Mouse (Mus musculus) urinary bladder, postnatal 14 days (tissue): ENCODE results near the gene Exoc4.

Experiments
- DNase-seq: peaks from one replicate; pipeline ENCODE4 v3.0.0; 2021; ENCODE audit warnings: low spot score

Exoc4 gene

DNA sequence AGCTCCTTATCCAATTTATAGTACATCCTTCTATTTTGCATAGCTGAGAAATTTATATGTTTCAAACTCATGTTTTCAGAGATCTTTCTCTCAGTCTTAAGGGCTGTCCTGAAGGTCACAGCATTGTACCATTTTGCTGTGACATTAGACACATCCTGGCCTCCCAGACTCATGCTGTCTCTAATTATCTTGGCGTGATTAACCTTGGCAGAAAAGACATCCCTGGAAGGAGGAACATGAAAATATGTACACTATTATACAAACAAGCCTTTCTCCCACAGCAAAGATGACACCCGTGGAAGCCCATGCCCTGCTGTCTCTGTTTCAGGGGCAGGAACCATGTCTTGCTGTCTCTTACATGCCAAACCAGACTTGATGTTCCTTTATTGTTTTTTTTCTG, 59.8 kb downstream of the Exoc4 start:
- DNase-seq, result no peak

DNA sequence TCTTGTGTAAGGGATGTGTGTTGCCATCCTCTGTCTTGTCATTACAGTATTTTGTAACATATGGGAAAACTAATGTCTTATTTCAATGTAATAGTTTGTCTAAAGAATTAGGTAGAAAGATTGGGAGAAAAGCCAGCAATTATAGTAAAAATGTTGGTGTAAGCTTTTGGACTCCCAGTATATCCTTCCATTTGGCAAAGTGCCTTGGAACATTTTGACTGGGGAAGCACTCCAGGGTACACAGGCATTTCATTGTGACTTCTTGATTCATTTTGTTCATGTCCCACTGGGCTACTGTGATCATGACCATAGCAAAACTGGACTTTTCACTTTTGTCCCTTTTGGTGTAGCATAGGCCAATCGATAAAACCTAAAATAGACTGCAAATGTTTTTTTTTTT, 61.6 kb downstream of the Exoc4 start:
- no peak for DNase-seq

DNA sequence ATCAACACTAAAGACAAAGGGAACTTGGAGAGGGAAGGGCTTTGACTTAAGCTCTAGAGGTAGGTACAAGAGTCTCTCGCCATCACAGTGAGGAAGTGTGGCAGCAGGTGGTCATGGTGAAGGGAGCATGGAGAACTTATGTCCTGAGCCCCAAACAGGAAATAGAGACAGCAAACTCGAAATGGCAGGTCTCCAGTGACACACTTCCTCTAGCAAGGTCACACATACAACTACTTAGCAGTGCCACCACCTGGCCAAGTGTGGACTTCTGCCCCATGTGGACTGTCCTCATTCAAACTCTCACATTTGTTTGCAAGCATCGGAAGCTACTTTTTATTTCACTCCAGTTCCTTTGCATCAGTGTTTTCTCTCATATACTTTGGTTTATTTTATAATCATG, 74.0 kb downstream of the Exoc4 start:
- no peak for DNase-seq

DNA sequence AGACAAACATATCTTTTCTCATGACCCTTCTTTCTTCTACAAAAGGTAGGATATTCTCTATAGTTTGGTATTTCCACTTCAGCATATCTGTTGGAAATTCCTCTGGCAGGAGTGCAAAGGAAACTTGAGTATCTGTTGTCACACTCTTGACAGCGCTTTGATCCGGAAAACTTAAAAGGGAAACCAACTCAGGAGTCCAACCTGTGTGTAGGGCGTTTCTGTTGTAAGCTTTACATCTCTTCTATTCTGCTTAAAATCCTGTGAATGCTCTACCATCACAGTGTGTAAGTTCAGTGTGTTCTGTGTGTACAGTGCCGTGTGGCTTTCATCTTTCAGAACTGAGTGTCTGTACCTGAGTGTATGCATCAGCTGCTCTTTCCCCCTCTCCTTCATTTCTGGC, 74.5 kb downstream of the Exoc4 start:
- DNase-seq, result no peak

DNA sequence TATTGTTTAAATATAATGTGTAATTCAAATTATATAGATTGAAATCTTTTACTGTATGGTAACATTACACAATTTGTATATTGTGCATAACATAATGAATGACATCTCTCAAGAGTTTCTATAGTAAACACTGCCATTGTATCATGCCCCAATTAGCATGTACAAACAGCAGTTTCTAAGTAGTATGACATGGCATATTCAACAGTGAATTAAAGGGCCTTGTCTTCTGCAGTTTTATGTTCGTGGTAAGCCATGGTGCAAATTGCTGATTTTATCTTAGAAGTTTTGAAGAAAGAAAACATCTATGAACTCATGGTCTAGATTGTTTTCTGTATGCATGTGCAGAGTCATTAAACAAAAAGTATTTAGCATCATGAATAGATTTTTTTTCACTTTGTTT, 79.4 kb downstream of the Exoc4 start:
- no peak for DNase-seq

DNA sequence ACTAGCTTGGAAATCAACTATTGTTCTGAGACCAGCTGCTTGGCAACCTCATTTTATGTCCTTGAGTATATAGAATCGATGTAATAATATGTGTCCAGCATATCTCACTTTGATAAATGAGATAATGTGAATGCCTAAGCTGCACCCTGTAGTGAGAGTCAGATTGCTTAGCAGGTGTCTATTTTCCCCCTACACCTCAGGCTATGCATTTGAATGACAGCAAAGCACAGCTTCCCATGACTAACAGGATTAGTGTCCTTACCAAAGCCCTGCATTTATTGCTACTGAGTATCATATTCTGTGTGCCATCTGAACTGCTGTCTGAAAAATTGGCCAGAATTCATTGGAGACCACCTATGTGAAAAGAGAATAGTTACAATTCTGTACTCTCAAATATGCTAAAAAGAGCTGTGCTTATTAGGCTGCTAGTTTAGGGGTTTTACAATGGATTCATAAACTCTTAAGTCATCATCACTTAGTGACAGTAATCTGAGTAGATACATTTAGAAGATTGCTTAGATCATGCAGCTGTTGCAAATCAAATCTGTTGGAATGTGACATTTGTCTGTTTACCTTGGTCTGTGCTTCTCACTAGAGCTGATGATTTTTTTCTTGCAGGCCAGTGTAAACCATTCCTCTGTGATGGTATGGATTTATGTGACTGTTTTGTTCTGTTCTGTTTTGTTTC, 98.3 kb downstream of the Exoc4 start:
- DNase-seq, result no peak

DNA sequence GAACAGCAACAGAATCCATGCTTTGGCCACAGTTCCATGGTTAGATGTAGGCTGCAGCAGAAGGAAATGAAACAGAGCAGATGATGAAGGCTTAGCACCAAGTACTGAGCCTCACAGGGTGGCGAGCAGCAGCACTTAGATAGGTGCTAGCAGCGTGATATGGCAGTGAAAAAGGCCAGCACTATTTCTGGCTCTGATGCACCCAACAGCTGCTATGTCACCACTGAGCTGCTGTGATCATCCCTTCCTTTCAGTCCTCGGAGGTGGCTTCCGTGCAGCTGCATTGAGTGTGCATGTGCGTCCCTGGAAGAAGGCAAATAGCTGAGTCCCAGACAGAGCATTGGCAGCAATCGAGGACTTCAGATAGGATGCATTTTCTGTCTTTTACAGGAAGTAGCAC, 112.7 kb downstream of the Exoc4 start:
- DNase-seq, result no peak

DNA sequence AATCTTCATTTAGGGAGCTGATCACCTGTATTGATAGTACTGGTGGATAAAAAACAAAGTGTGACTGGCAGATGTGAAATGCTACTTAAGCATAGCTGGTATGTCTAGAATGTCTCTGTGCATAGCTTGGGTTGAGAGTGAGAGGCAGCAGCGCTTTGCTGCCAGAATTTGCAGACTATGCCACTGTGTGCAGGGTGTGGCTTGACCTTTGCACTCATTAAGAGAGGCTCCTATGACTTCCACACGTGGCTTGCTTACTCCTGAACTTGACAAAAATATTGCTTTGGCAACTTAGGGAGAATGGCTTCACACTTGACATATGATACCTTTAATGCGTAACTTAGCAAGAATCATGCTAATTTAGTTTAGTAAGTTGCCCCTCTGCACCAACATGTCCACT, 131.6 kb downstream of the Exoc4 start:
- DNase-seq, result no peak

DNA sequence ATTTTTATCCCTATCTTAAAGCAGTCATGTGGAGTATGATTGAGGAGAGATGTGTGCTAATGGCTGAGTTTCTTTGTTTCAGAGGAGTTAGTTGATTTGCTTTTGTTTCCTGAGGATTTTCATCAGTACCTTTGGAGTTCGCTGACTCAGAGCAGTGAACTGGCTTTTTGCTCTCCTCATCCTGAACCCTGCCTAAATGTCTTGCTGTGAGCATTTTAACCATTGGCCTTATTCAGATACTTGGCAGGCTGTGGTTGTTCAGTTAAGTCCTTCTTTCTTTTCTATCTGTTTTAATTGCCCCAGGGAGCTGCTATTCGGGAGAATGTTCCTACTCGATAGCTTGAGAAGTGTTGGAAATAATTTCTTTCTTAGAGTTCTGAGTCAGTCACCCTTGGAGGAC, 133.3 kb downstream of the Exoc4 start:
- no peak for DNase-seq

DNA sequence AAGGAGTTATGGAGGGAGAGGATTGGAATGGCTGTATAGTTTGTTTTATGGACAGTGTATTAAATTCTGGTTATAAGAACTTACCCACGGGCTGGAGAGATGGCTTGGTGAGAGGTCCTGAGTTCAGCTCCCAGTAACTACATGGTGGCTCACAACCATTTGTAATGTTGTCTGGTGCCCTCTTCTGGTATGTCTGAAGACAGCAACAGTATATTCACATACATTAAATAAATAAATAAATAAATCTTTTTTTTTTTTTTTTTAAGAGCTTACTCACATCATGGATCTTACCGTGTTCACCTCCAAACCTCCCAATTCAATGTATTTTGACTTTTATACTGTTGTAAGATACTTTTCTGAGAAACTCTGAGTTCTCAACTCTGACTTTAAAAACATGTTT, 143.1 kb downstream of the Exoc4 start:
- DNase-seq, result no peak

DNA sequence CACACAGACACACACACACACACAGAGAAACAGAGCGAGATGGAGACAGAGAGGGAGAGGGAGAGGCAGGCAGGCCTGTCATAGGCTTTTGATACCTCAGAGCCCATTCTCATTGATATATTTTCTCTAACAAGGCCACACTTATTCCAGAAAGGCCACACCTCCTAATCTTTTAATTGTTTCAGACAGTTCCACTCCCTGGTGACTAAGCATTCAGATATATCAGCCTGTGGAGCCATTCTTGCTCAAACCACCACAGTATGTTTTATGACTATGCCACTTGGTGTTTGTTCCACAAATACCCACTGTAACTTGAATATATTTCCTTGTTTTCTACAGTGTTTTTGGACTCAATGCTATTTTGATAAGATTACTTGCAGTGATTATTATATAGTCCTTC, 150.6 kb downstream of the Exoc4 start:
- DNase-seq, result no peak

DNA sequence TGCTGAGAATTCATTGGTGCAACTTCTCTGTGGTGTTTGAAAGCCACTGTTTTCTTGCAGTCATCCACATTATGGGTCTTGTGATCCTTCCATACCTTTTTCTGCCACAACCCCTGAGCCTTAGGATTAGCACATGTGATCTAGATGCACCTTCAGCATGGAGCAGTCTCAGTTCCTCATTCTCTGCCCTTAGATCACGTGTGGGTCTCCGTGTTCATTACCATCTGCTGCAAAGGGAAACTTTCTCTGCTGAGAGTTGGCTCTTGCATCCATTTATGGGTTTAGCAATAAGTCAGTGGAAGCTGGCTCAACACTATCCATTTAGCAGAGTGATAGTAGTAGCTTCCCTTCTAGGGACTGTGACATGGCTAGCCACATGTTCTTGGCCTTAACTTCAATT, 152.3 kb downstream of the Exoc4 start:
- DNase-seq, result no peak

DNA sequence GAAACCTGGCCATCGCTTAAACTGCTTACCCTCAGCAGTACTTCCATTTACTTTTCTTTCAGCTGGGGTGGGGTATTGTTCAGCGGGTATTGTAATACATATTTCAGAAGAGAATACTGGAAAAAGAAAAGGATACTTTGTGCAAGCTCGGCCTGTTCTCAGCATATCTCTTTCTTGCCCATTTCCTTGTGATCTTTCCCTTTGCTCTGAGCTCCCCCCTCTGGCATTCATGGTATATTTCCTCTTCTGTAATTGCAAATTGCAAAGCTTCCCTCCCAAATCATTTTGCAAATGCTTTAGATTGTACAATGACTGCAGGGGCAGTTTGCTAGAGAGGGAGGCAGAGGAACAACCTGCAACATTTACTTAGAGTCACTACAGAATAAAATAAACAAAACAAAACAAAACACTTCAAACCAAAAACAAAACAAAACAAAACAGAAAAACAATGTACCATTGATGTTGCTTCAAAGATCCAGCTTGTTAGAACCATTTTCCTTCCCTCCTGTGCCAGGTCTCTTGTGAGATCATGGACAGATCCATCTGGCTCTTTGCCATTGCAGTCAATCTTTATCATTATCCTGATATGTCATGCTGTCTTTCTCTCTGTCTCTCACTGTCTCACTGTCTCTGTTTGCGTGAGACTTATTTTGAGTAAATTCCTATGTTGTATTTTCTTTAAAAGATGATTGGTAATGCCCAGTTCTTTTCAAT, 156.8 kb downstream of the Exoc4 start:
- DNase-seq, result no peak

DNA sequence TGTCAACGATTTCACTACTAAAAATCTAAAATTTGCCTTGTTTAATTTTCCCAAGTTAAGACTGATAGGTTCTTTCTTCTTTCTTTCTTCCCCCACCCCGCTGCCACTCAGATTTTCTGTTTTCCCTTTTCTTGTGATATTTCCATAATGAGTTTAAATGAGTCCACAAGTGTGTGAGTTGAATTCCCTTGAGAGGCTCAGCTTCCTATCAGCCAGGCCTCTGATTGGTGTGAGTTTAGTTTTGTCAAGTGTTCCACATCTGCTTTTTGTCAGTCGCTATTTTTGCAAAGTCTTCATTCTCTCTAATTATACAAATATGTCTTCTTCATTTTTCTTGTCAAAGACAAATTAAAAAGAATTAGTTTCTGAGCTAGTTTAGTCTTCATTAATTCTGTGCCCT, 160.7 kb downstream of the Exoc4 start:
- DNase-seq, result no peak

DNA sequence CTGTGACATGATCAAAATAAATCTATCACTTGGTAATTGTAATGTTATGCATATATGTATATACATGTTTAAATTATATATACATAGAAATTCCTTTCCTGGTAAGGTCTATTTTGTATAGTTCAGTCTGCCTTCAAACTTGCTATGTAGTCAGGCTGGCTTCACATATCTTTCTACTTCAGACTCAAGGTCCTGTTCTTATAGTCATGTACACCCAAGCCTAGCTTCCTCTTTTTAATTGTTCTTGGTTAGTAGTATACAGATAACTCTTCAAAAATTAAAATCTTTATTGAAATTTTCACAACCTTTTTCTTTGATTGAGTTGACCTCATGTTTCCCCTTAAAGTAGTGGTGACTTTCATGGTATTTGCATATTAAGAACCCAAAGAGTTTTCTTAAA, 176.1 kb downstream of the Exoc4 start:
- DNase-seq, result no peak

DNA sequence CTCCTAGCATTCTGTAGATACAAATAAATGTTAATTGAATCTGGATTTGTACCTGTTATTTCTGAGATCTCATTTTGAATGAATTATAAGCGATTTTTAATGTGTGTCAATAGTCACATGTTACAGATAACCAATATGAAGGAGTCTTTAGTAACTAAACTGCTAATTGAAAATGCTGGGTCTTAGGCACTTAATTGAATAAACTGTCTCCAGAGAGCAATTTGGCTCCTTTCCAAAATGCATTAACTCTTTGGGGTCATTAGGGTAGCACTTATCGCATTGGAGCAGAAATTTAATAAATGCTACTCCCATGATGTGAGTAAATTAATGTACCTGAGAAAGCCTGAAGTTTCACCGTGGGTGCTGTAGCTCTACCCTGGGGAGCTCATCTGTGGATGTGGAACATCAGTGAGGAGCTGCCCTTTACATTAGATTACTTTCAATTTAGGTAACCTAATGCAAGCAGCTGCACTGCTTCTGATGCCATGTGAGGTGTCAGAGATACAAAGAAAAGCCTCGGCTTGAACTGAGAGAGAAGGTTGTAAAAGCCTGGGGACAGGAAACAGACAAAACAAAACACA, 182.4 kb downstream of the Exoc4 start:
- no peak for DNase-seq

DNA sequence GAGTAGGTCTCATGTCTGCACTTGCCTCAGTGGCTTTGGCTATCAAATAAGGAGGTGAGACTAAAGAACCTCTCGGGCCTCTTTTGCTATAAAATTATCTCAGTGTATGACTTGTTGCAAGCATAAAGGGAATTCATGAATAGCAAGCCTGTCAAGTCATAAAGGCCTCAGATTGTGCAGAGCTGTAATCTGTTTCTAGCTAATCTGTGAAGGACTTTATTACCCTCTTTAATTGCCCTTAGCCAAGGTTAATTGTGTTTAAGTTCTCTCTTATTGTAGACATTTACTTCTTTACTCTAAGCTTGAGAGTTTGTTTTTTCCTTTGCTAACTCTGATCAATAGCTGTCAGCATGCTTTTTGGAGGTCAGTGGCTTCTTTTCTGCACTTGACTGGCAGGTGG, 191.6 kb downstream of the Exoc4 start:
- DNase-seq, result no peak

DNA sequence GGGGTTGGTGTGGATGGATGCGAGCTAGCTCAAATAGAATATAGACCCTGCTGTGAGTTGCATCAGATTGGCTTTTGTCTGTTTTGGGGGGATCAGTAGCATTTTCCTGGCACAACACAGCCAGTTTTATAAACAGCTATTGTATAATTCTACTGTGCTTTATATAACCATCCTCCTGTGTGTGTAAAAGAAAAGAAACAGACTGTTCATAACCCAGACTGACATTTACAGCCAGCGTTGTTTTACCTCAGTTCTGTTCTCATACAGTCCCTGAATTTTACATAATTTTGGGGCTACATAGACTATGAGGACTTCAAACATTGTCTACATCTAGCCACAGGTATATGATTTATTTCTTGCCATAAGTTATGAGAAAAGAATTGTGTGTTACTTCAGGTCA, 204.9 kb downstream of the Exoc4 start:
- DNase-seq, result no peak

DNA sequence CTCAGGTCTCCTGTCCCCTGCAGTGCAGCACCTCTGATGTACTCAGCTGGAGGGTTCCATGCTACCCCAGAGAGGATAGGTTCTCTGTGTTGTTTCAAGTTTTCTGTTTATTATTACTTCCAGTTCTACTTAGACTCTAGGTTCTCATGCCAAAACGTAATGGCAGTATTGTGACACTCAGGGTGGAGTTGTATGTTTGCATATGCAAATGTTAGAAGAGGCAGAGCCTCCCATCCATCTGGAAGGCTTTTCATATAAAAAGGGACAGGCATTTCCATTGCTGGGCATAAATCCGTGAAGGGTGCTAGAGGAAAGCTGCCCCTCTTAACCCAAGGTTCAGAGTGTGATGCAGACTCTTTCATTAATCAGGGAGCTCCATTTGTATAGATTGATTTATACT, 205.5 kb downstream of the Exoc4 start:
- DNase-seq, result no peak

DNA sequence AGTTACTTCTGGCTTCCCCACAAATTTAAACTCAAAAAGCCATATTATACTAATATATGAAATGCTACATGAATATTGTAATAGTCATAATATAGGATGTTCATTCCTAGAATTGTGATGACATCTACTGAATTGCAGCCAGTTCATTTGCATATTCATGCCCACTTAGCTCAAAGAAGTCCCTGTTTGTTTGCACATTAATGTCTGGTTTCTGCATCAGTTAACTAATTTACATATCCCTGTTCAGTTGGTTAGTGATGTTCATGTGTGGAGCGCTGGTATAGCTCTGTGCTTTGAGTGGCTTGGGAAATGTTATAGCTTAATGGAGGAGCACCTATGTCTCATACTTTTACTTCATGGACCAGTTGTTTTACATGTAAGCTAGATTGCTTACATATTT, 206.4 kb downstream of the Exoc4 start:
- no peak for DNase-seq

DNA sequence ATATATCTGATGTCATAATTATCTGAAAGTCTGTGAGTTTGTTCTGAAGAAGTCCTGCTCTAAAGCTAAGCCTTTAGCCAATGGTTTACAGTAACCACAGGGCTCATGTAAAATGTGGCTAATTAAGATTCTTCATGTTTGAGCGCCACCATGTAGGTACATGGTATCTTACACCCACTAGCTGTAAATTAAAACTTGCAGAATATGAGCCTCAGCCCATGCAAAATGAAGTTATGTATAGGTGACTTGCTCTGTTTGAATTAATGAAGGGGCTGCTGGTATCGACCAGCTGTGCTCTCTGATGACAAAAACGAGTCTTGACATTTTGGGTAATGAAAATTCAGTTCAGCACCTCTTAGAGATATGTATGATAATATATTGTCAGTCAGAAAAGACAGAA, 216.0 kb downstream of the Exoc4 start:
- DNase-seq, result no peak

DNA sequence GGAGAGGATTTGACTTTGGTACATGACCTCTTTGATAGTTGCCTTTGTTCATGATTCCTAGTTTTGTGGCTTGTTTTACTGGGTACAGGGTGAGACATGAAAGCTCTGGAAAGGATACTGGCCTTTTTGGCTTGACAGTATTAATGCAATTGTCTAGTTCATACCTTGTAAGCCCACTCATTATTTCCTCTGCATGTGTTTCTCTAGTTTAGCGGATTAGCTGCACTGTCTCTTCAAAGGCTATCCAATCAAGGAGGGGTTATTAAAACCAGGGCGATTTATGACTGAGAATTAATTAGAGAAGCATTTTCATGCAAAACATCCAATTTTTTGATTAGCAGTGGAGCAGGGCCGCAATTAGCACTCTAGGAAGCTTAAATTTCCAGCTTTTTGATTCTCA, 216.5 kb downstream of the Exoc4 start:
- DNase-seq, result no peak

DNA sequence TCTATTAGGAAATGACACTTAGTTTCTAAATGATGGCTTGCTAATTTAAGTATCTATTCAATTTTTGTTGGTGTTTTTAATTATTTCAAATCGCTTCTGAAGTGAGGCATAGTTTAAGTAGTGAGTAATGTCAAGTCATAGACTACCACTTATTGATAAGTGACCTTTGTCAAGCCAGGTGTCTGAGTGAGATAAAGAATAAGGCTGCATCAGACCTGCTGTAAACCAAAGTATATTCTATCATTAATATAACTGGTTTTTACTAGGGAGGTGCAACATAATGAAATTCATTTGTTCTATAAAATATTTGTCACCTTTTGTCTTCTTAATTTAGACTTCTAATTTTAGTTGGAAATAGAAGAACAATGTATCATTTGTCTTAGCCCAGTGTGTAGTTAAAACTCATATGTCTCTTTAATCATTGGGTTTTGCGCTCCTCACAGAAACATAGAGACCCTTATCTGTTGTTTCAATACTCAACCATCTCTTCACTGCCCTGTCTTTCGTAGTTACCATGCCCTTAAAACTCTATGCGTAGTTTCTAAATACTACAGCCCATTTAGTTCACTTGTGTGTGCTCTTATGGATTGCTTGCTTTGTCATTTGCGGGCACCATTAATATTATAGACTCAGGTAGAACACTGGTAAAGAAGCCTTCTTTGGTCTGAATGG, 217.4 kb downstream of the Exoc4 start:
- no peak for DNase-seq
